Mouse (Mus musculus): ENCODE results near the gene Aif1. TPM values are rescaled to one million over a fixed set of nuclear protein-coding genes. Genes with fewer than 3 reads are reported as not detected.

Aif1 gene
- total and polyA plus RNA-seq, 3 experiments = 7.0 to 14.7 (median 14.1) TPM

DNA sequence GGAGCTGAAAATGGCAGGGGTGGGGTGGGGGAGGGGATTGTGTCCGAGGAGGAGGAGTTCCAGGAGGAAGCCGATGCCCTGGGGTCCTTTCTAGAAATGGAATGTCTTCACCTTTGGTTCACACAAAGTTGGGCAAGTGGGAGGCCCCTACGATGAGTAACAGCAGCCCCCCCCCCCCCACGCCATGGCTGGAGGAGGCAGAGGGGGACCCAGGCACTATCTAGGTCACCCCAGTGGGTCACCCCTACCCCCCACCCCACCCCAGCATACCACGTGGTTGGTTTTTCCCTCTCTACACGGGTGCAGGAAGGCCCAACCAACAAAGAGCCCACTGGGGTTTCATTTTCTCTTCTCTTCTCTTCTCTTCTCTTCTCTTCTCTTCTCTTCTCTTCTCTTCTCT, 21.3 kb upstream of the Aif1 start:
- DNase-seq (ENCODE audit: extremely low read depth) = no peak
- in situ Hi-C loops (cut with MboI; ENCODE audit: low pct_ligation_motif_present, low pct_unique_long_range_greater_than_20kb, low sequenced_read_pairs) = no loop called here
- peak; percentile 62; the same call in 1 of the 2 replicates for TF ChIP-seq MAZ (IDR thresholded peaks at IDR 0.05; ENCODE audit: low read depth, low read length)
- peak; percentile 45 for TF ChIP-seq BHLHE40 (IDR thresholded peaks at IDR 0.05; ENCODE audit: low read depth, low read length)
- no peak for TF ChIP-seq ZKSCAN1 (IDR thresholded peaks at IDR 0.05; ENCODE audit: borderline replicate concordance, low read depth, low read length)
- no peak for TF ChIP-seq SMC3 (IDR thresholded peaks at IDR 0.05; ENCODE audit: low read depth, low read length)
- peak; percentile 35 for TF ChIP-seq USF1 (IDR thresholded peaks at IDR 0.05; ENCODE audit: low read depth, low read length)
- TF ChIP-seq USF2 (conservative IDR thresholded peaks at IDR 0.05; ENCODE audit: low read depth, low read length) = no peak
- peak; percentile 78 for TF ChIP-seq CHD2 (IDR thresholded peaks at IDR 0.05; ENCODE audit: low read length)
- 0 out of 2 replicates have a peak, but pooled peaks have one; percentile 11 for TF ChIP-seq ETS1 (conservative IDR thresholded peaks at IDR 0.05; ENCODE audit: low read depth, low read length)
- TF ChIP-seq MAX (IDR thresholded peaks at IDR 0.05; ENCODE audit: low read length) = peak; percentile 66; the same call in 1 of the 2 replicates
- TF ChIP-seq NELFE (IDR thresholded peaks at IDR 0.05; ENCODE audit: low read depth, low read length) = no peak
- TF ChIP-seq TBP (conservative IDR thresholded peaks at IDR 0.05; ENCODE audit: low read depth, low read length) = no peak
- no peak for TF ChIP-seq ZMIZ1 (IDR thresholded peaks at IDR 0.05; ENCODE audit: low read depth, low read length)
- Histone ChIP-seq H3K4me2 (ENCODE audit: insufficient read depth, low read depth, poor library complexity, severe bottlenecking) (peak overlapping the region; percentile 92), H3K9ac (ENCODE audit: insufficient read depth, low read depth) (peak overlapping the region; percentile 71), H3K27me3 (replicated peaks) (no peaks in the 10 kb centered on the region), H3K79me2 (replicated peaks; ENCODE audit: control insufficient read depth, extremely low read depth, insufficient read depth, poor library complexity, severe bottlenecking) (peaks cover 28% of the 10 kb centered on the region), H3K9me3 (replicated peaks; ENCODE audit: low read length) (no peaks in the 10 kb centered on the region), H3K36me3 (replicated peaks in 1 of 2; ENCODE audit: control insufficient read depth in 1 of 2, insufficient read depth in 1 of 2, low read length in 1 of 2) (peaks cover 3 to 15% of the 10 kb centered on the region in 2 experiments), H3K4me1 (ENCODE audit: control insufficient read depth in 1 of 2, insufficient read depth in 2 of 2) (peaks cover 19 to 39% of the 10 kb centered on the region in 2 experiments), H3K27ac (ENCODE audit: insufficient read depth, low read depth) (peak overlapping the region; percentile 56; the same call in 1 of the 2 replicates), H3K4me3 (replicated peaks in 1 of 3; ENCODE audit: low read depth in 2 of 3, low read length in 2 of 3, poor library complexity in 1 of 3) (peak overlapping the region in 1 of 3 experiments; percentile 60)
- dilution Hi-C loops (cut with MboI; ENCODE audit: extremely low pct_ligation_motif_present, extremely low pct_unique_long_range_greater_than_20kb, low sequenced_read_pairs) = no loop called here

DNA sequence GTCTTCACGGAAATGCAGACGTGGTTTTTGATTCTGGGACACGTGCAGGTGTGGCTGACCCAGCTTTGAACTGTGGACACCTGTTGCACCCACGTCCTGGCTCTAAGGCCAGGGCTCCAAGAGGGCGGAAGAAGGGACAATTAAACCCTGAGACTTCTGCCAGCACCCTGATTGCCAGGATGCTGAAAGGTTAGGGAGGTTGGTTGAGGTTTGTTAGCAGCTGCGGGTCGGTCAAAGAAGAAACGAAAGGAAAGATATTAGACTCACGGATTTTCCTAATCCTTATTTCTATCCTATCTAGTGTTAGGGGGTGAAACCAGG, 20.4 kb upstream of the Aif1 start:
- peak overlapping the region; percentile 71 for H3K9ac ChIP-seq (ENCODE audit: insufficient read depth, low read depth)
- dilution Hi-C loops (cut with MboI; ENCODE audit: extremely low pct_ligation_motif_present, extremely low pct_unique_long_range_greater_than_20kb, low sequenced_read_pairs) (no loop called here), in situ Hi-C loops (cut with MboI; ENCODE audit: low pct_ligation_motif_present, low pct_unique_long_range_greater_than_20kb, low sequenced_read_pairs) (no loop called here)
- no peak for DNase-seq (ENCODE audit: extremely low read depth)
- H3K79me2 ChIP-seq (replicated peaks; ENCODE audit: control insufficient read depth, extremely low read depth, insufficient read depth, poor library complexity, severe bottlenecking) = peaks cover 23% of the 10 kb centered on the region
- H3K9me3 ChIP-seq (replicated peaks; ENCODE audit: low read length) = no peaks in the 10 kb centered on the region
- TF ChIP-seq POLR2A (IDR thresholded peaks at IDR 0.05; ENCODE audit: low read depth, low read length) (no peak), SIN3A (IDR thresholded peaks at IDR 0.05; ENCODE audit: low read length) (0 out of 2 replicates have a peak, but pooled peaks have one; percentile 26), ELF1 (IDR thresholded peaks at IDR 0.05; ENCODE audit: low read depth, low read length) (0 out of 2 replicates have a peak, but pooled peaks have one; percentile 34), UBTF (IDR thresholded peaks at IDR 0.05; ENCODE audit: low read depth, low read length) (no peak), BHLHE40 (IDR thresholded peaks at IDR 0.05; ENCODE audit: low read depth, low read length) (peak; percentile 85), JUND (conservative IDR thresholded peaks at IDR 0.05; ENCODE audit: low read depth, low read length) (no peak), NELFE (IDR thresholded peaks at IDR 0.05; ENCODE audit: low read depth, low read length) (0 out of 2 replicates have a peak, but pooled peaks have one; percentile 2), IRF4 (IDR thresholded peaks at IDR 0.05; ENCODE audit: low read depth, low read length) (peak; percentile 43; the same call in 1 of the 2 replicates), E2F4 (IDR thresholded peaks at IDR 0.05; ENCODE audit: insufficient replicate concordance, low read depth, low read length) (no peak), NRF1 (IDR thresholded peaks at IDR 0.05; ENCODE audit: low read depth, low read length) (no peak), CHD2 (IDR thresholded peaks at IDR 0.05; ENCODE audit: low read length) (no peak), ZMIZ1 (IDR thresholded peaks at IDR 0.05; ENCODE audit: low read depth, low read length) (no peak), KAT2A (IDR thresholded peaks at IDR 0.05; ENCODE audit: insufficient replicate concordance, low read length) (no peak), JUN (IDR thresholded peaks at IDR 0.05; ENCODE audit: insufficient read depth, low read depth, low read length) (no peak), USF1 (IDR thresholded peaks at IDR 0.05; ENCODE audit: low read depth, low read length) (no peak), ZNF384 (IDR thresholded peaks at IDR 0.05; ENCODE audit: low read depth, low read length) (no peak), PAX5 (IDR thresholded peaks at IDR 0.05; ENCODE audit: low read length) (no peak), TCF12 (IDR thresholded peaks at IDR 0.05; ENCODE audit: low read depth, low read length) (0 out of 2 replicates have a peak, but pooled peaks have one; percentile 11), SMC3 (IDR thresholded peaks at IDR 0.05; ENCODE audit: low read depth, low read length) (no peak)
- peaks cover 3 to 15% of the 10 kb centered on the region in 2 experiments for H3K36me3 ChIP-seq (replicated peaks in 1 of 2; ENCODE audit: control insufficient read depth in 1 of 2, insufficient read depth in 1 of 2, low read length in 1 of 2)
- peak overlapping the region; percentile 96 for H3K27ac ChIP-seq (ENCODE audit: insufficient read depth, low read depth)
- H3K4me1 ChIP-seq (ENCODE audit: control insufficient read depth in 1 of 2, insufficient read depth in 2 of 2) = peaks cover 21 to 43% of the 10 kb centered on the region in 2 experiments
- H3K4me2 ChIP-seq (ENCODE audit: insufficient read depth, low read depth, poor library complexity, severe bottlenecking) = peak overlapping the region; percentile 92
- no peaks in the 10 kb centered on the region for H3K27me3 ChIP-seq (replicated peaks)
- peak overlapping the region; percentile 60 to 80 (median 78) for H3K4me3 ChIP-seq (replicated peaks in 1 of 3; ENCODE audit: low read depth in 2 of 3, low read length in 2 of 3, poor library complexity in 1 of 3)

Data from CH12.LX (cell line).